Mouse (Mus musculus) urinary bladder, adult 18-20 months (tissue): ENCODE data around the gene Slco1a5.
"Not testable (repeated sequence)": the region's sequence is repeated elsewhere in the genome, so short reads cannot be mapped to it uniquely, and the experiment has no call there.

Experiments
- DNase-seq, 2 experiments: peaks; one replicate each; pipeline ENCODE4 v3.0.0; 2022; ENCODE audit warnings: low spot score in 2 of 2, mixed read lengths in 2 of 2

The Slco1a5 gene

DNA sequence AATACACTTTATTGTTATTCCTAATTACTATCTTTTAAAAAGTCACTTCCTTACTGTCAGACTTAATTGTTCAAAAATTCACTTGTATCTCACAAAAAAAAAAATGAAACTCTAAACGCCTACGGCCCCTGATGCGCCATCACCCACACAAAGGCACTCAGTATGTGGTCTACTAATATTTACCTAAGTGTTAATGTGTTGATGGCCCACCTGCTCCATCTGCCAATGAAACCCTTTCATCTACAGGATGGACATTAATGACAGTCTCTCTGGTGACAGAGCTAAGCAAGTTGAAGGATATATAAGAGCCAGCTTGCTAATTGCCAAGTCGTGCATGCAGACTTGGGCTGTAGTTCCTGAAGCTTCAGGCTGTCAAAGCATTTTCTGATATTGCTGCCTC lies 24.7 kb downstream of the Slco1a5 start, which contains the start of gene Iapp:
Gene Iapp (plus strand): TSS at position 326 of the 400 bp plus-strand sequence.
- DNase-seq = no peak

DNA sequence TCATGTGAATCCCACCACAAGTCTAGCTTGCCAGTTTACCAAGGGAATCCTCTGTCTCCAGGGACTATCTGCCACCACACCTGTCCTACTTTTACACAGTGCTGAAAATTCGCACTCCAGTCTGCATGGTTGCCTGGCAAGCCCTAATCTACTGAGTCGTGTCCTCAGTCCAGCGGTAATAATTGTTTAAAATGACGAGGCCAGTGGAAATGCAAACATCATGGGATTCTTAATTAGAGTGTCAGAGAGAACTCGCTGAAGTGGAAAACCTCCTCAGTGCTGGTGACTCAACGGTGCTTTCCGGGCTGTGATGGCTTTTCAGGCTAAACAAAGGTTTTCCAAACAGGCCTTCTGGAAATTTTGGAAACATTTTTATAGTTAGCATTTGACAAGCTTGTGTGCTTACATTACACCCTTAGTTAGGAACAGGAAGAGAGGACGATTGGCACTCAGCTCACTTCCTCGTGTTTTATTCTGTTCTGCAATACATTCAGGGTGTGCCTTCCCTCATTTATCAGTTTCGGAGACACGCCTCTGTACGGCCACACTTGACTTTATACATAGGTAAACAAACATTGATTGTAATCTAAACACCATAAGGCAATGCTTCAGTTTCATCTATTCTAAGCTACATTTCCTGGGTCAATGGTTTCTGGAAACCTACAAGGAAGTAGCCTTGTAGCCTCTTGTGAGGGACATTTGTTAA lies 33.2 kb downstream of the Slco1a5 start:
- no peak for DNase-seq

DNA sequence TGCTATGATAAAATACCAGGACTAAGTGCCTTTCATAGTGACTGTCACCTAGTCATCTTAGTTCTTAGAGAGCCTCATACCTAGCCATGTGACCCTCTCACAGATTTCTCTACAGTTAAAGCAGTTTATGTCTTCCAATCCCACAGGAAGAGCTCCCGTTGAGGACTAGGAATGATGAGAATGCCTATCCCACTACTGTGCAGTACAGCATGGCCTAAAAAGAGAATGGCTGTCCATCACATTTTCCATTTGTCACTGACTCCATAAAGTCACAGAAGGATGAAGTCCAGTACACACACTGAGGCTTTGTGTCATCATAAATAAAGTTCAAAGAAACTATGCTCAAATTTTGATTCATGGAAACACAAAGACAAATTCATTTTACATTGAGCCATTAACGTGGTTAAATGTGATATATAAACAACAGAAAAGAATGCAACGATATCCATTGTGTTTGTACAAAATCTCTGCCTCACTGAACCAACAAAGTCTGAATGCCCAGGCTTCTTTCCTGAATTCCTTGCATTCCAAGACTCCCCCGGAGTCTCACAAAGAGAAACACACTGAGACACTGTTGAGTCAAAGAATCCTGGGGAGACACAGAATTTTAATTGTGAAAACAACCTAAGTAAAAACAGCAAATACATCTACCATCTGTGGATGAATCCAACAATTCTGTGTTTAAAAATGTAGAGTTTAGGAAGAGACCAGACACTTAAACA lies 46.9 kb downstream of the Slco1a5 start:
- DNase-seq = no peak

DNA sequence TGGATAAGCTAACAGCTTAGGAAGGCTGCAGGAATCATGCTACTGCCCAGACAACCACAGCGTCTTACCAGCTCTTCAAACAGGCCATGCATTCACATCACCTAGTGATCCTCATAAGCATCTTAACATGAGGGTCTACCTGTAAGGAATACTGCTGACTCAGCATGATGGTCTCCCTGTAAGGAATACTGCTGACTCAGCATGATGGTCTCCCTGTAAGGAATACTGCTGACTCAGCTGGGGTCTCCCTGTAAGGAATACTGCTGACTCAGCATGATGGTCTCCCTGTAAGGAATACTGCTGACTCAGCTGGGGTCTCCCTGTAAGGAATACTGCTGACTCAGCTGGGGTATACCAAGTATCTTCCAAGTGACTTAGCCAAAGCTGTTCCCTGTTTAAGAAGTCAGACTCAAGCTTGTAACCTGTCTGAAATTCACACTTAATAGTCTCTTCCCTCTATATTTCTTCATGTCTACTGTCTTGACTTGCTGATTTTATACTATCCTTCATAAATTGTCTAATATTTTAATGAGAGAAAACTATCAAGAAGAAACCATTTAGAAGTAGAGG lies 72.0 kb downstream of the Slco1a5 start:
- not testable (repeated sequence) for DNase-seq

DNA sequence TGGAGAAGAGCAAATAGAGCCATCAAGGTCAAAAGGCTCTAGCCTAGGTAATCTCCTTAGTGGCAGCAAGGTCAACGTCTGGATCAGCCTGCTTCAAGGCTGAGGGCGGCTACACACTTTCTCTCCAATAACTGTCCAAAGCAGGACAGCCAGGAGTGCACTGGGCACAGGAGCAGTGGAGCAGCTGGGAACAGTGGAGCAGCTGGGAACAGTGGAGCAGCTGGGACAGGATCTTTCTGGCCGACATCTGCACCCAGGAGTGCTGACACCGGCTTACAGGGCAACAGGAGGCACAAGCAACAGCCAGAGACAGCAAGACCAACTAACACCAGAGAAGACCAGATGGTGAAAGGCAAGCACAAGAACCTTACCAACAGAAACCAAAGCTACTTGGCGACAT lies 77.7 kb downstream of the Slco1a5 start:
- no peak for DNase-seq

DNA sequence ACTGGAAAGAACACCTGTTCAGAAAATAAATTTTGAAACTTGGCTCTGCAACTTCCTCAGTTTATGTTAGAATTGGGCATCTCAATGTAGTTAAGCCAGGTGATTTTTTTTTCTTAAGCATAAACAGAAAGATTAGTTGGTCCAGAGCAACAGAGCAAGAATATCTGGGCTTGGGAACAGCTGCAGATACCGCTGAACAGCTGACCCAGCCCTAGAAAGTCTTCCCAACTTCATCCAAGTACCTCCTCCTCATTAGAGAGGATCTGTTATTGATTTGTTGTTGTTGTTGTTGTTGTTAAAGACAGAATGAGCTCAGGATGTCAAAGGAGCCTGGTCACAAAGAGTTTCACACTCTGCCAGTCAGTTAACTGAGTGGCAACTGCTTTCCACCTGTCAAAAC lies 83.3 kb downstream of the Slco1a5 start:
- no peak for DNase-seq

DNA sequence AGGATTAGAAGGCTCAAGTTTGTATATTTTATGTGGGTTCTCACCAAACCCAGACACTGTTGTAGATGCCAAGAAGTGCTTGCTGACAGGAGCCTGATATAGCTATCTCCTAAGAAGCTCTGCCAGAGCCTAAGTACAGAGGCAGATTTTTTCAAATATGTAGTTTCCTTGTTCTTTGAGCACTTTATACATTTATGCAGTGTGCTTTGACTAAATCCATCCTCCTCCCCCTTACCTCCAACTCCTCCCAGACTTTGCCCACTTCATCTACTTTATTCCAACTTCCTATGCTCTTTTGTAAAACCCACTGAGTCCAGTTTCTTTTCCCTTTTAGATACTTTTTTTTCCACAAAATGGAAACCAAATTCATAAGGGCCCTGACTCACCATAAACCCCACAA lies 102.6 kb downstream of the Slco1a5 start:
- no peak for DNase-seq

DNA sequence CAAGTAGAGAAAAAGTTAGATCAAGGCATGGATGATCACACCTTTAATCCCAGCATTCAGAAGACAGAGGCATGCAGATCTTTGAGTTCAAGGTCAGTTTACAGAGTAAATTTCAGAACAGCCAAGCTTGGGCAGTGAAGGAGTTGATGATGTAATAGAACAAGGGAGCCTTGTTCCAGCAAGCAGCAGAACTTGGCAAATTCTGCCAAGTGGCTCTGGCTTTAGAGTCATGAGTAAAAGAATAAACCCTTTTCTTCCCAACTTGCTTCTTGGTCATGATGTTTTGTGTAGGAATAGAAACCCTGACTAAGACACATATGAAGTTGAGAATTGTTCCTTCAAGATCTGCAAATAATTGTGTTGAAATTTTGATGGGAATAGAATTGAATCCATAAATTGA lies 111.0 kb downstream of the Slco1a5 start:
- DNase-seq = no peak

DNA sequence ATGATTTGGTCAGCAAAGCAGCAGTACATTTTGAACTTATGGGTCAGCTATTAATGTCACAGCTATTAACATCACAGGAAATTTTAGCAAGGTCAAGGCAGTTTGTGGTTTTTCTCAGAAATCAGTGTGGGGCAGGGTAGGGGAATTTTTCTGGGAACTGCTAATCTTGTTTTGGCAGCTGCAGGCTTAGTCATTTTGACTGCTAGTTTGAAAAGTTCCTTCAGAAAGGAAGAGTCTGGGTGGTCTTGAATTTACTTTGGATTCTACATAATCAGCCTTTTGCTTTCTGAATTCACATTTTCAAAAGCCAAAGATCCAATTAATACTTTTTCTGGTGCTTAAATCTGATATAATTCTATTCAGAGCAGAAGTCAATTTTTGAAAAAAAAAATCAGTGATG lies 113.0 kb downstream of the Slco1a5 start:
- no peak for DNase-seq

DNA sequence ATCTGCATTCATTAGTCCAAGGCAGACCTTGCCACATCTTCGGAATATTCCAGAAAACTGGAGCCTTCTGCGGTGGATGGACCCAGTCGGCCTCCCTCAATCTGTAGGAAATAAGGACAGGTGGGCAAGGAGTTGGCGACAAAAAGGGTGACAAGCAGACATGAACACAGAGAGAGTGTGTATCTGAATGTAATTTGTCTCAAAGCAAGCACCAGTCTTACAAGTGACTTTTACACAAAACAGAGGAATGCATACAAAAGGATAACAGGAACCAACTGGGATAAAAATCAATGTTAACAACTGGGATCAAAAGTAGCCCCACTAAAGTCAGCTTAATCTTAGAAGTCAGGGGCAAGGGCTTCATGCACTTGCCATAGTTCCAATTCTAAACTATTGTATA lies 114.4 kb downstream of the Slco1a5 start, which contains the start of gene Slco1a6:
Gene Slco1a6 (minus strand): TSS at position 101 of the 400 bp plus-strand sequence.
- no peak for DNase-seq

DNA sequence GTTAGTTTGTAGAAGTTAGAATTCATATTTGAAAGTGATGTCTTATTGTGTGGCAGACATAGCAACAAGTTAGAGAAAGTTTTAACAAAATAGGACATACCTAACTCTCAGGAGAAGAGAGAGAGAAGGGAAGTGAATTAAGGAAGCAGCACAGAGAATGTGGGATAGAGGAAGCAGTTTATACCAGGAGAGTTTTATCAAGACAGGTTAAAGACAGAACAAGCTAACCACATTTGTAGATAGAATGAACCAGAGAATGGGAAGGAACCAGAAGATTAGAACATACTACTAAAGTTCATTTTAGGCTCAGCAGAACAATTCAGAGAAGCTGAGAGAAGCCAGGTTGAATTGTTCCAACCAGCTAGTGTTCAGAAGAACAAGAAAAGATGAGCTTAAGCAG lies 122.3 kb downstream of the Slco1a5 start:
- no peak for DNase-seq

DNA sequence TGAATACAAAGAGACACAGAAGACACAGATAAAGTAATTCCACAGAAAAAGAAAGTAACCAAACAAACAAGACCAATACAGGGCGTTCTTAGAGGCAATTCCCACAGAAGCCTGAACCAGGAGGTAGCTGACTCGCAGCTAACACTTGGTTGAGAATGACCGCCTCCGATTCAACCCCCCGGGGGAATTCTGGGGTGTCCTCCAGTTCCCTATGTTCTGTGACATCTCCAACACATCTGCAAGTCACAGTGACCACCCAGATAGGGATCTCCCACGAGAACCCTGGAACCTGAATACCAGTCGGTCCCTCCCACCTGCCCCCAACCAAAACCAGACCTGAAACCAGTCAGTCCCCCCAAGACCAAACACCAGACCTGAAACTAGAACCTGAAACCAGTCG lies 128.5 kb downstream of the Slco1a5 start:
- no peak for DNase-seq

DNA sequence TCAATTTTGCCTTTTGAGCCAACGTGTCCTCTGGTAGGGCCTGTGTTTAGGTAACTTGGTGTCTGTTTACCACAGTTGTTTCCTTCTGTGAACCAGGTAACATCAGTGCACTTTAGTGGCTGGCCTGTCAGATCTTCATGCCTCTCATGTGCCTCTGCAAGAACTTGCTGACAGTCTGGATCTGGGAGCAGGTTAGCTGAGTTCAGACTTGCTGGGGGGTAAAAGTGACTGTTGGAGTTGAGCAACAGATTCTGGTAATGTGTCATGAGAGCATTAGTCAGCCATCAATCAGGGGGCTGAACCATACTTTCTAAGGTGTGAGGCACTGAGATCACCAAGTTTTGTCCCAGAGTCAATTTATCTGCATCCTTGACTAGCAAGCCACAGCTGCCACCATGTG lies 130.8 kb downstream of the Slco1a5 start:
- no peak for DNase-seq

DNA sequence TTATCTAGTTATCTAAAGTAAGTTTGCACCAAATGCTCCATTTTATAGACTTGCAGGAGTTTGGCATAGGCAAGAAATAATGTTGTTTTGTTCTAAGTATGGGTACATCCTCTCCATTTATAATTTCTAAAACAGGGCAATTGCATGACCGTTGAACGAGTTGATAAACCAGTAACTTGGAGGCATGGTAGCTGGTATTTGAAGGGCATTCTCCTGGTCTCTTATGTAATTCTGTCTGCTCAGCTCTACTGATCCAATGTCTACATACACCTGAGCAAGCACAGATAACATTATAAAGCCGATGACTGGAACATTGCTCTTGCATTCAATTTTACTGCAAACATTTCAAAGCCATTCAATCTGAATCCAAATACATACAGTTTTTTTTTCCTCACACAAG lies 135.4 kb downstream of the Slco1a5 start:
- DNase-seq = no peak

DNA sequence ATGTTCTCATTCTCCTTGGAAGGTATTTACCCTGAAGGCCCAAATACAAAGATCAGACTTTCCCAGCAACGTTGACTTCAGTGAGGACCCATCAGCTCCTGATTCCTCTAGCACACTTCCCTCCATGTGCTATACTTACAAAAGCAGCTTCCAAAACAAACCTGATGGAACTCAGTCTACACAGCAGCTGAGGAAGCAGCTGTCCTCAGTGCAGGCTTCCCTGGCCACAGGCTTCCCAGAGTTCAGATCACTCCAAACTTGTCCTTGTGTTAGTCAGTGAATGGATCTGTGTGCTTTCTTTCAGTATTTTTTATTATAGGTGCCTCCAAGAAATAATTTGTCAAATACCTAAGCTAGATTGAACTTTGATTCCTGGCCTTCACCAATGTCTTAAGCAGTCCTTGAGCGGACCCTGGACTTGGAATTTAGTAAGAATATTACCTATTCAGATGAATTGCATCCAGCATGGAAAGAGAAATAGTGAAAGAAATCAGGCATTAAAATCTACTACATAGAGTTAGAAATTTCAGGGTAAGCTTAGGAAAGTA lies 136.8 kb downstream of the Slco1a5 start:
- DNase-seq = no peak
